Mouse (Mus musculus) stomach, postnatal 0 days (tissue): ENCODE results near the gene Hspbp1.

ENCODE experiments used
- CTCF ChIP-seq: IDR thresholded peaks from 2 replicates; pipeline ENCODE4 v1.5.1; 2016; ENCODE audit warnings: antibody characterized with exemption, low read depth, mild to moderate bottlenecking, moderate library complexity
- EP300 ChIP-seq: optimal IDR thresholded peaks from 2 replicates; pipeline ENCODE3; 2016; ENCODE audit warnings: antibody characterized with exemption

DNA sequence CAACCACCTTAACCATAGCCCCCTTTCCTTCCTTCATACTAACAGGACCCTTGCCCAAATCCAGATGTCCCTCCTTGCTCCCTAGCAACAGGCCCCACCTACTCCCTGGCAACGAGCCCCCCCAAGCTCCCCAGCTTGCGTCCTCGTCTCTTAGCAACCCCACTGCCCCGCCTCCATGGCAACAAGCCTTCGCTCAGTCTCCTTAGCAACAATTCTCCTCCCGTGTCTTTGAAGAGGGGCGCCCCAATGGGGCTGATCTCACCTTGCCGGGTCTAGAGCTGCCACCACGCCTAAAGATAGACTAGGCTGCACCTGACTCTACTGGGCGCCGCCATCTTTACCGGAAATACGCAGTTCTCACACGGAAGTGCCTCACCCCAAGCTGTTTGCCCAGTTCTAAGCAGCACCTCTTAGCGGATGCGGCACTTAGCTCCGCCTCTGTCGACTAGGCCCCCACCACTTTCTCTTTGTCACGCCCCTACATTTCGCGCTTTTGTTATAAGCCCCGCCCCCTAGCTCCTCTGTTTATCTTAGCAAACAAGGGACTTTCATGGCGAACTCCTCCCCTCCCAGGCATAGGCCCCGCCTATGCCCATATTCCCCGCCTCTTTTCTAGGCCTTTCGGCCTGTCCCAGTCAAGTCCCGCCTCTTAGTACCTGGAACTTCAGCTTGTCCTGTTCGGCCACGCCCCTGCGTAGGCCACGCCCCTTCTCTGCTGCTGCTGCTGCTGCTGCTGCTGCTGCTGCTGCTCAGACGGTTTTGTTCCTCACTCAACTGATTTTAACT, at the start of gene Hspbp1:
- no peak for TF ChIP-seq EP300
- peak; percentile 10; the same call in 1 of the 2 replicates for TF ChIP-seq CTCF
